Mouse (Mus musculus) liver, adult 2 months (tissue): Measurements from ENCODE around the gene Arid4a.

Experiments
- CTCF ChIP-seq: fragments of 200-500 bp; IDR thresholded peaks from 2 replicates; pipeline ENCODE4 v1.5.1; 2011; ENCODE audit warnings: low read depth, low read length, control low read depth
- POLR2A ChIP-seq: fragments of 200-500 bp; IDR thresholded peaks from 2 replicates; pipeline ENCODE4 v1.6.1; 2011; ENCODE audit warnings: low read length, control low read depth; ENCODE audit not compliant: insufficient read depth; ENCODE audit errors: extremely low read depth

DNA sequence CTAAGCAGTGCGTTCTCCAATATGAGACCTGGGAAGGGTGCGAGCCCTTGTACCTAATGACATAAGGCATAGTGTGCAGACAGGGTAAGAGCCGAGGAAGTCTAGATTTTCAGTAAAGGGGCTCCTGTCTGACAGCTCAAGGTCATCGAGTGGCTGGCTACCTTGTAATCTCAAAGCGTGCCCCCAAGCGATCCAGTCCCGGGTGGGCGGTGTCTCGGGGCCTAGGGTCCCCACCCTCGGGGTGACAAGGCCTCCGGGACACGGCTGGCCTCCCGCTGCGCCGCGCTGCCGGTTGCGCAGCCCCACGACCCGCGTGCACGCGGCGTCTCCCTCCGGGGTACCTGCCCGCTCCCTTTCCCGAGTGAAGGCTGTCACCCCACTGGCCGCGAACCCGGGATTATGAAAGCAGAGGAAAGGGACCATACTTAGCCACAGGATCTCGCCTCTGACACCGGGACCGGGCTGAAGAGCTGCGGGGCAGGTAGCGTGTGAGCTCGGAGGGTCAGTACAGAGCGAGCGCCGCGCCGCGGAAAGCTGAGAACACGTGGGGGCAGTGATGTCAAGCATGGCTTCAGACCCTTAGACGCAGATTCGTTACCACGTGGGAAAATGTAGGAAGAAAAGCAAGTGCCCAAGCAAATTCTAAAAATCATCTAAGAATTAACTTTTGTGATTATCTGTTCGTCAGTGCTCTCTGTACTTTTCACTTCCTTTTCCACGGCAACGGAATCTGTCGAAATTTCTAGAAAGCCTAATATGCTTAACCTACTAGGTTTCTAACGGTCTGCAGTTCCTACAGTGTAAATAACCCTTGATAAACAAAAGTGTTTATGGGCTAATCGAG, 120.6 kb downstream of the Arid4a start, which contains the start of the genes Timm9 and 2700049A03Rik:
- TF ChIP-seq CTCF: no peak
- TF ChIP-seq POLR2A: peak; percentile 75
